Mouse (Mus musculus): ENCODE results near the gene Prkca.

Prkca gene

DNA sequence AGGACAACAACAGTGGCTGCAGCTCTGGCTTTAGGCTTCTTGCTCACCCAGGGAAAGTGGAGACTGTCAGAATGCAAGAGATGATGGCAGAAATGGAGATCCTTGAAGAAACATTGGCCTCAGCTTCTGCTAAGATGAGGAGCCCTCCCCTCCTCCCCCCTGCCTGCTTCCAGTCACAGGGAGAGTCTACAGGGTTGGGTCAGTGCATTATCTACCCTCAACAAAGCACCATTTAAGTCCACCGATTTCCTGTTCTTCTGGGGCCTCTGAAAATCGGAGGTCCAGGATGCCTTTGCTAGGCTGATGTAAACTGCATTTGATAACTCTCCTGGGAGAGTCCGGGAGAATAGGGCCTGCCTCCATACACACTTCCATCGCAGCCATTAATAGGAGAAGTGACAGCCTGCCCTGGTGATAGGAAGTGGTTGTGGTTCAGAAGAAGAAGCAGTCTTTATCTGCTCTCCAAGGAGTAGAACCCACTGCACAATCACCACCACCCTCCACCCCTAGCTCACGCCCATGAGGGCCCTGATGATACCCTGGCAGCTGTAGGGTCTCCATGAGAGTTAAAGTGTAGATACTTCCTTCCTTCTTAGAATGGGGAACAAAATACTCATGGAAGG, 108.5 kb downstream of the Prkca start:
- no peak for DNase-seq (ENCODE audit: low read depth, low spot score)

DNA sequence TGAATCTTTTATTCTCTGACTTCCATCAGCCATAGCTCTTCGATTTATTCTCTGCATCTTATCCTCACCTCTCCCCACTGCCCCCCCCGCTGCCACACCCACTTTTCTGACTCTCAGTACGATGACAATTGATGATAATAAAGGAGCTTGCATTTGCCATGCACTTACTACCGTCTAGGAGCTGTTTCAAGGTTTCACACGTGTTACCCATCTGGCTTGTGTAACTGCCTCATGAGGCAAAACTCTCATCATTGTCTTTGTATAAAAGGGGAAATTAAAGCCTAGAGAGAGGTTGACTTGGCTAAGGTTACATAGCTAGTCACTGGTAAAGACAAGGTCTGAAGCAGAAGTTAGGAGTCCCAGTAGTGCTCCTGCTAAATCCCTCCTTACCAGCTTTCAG, 110.7 kb downstream of the Prkca start:
- DNase-seq (ENCODE audit: low read depth, low spot score) = no peak

DNA sequence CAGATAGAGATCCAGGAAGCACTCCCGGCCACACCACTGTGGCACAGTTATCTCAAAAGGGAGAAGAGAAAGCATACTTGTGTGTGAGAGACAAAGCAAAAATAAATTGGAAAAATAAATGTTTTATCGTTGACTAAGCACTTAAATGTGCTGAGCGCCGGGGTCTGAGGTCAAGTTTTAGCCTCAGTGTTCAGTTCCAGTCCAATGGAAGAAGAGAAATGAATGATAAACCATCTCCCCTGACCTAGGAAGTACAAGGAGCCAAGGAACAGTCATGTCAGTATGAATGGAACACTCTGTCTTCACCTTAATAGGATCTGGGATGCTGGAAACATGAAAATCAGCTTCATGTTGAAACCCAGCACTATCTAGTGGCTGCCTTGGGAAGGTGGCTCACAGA, 113.6 kb downstream of the Prkca start:
- no peak for DNase-seq (ENCODE audit: low read depth, low spot score)

DNA sequence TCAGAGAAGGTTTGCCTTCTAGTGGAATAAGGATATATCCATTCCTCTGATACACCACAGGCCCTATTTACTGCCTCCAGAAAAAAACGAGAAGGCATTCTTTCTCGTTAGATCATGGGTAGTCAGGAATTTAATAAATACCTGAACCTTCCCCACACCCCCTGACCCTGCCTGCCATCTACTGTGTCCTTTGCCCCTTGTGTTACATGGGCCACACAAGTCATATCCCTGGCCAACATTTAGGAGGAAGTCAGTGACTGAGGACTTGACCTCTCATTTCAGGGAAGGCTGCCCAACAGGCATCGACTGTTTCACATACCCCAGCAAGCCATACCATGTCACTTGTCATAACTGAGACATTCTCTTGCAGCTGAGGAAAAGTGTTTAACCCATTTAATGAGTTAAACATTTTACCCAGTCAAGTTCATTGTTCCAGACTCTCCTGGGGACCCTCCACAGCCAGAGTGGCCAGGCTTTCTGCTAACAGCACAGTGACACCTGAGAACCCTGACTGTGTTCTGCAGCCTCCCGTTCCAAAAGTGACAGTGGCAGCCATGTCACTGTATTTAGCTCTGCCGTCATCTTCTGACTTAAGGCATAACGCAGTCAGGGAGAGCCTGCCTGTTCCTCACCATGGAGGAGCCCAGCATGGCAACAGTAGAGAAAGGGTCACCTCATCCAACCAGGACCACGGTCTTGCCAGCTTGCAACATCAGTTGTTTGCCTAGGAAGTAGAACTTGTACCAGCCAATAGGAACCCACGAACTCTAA, 114.4 kb downstream of the Prkca start:
- no peak for DNase-seq (ENCODE audit: low read depth, low spot score)

DNA sequence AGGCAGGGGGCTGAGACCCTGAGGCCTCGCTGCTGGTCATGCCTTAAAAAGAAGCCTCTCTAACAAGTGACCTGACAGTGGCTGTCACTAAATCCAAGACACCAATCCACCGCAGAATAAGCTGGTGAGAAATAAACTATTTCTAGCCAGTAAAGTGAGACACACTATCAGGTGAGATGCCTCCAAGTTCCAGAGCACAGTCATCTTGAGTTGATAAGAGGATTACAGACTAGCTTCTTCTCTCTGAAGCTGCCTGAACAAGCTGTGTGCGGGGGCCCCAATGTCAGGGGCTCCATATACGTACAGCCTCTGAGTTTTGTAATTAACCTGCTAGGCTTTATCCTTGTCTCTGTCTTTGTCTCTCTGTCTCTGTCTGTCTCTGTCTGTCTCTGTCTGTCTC, 115.2 kb downstream of the Prkca start:
- no peak for DNase-seq (ENCODE audit: low read depth, low spot score)

DNA sequence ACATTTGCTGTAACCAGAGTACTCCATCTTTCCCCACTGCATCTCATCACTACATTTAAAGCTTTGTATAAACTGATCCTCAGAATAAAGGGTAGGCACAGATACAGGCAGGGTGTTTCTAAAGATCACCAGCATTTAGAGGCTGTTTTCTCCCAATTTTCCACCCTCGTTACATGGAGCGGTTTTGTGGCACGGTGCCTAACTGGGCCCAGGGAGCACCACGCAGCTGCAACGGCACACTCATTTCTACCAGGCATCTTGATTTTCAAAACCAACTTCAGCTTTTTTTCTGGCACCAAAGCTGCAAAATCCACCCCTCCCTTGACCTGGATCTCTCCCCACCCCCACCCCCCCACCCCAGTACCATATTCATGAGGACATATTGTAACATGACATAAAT, 117.5 kb downstream of the Prkca start:
- no peak for DNase-seq (ENCODE audit: low read depth, low spot score)

DNA sequence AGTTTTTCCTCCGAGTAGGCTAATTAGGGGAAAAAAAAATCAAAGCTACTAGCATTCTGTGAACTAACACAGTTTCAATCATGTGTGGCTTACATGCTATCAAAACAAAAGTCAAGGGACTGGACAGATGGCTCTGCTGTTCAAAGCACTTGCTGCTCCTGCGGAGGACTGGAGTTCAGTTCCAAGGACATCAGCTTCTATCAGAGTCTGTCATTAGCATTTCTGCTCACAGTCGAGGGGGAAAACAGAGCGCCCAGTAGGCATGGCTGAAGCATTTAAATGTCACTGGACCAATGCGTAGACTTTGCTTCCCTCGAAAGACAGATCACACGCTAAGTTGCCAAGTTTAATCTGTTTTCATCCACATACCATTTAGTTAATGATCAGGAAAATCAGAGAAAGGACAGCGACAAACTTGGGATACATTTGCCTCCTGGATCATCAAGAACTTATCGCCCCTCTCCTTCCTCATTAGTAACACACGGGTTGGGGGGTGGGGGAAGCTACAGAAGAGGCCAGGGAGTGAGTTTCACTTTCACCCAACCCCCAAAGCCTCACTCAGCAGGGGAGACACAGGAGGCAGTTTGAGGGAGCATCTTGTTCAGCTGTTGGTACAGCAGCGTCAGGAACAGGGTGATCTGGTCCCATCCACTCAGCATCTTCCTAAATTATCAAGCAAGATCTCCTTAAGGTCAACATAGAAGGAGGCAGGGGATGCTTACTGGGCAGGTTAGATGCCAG, 119.3 kb downstream of the Prkca start:
- no peak for DNase-seq (ENCODE audit: low read depth, low spot score)

DNA sequence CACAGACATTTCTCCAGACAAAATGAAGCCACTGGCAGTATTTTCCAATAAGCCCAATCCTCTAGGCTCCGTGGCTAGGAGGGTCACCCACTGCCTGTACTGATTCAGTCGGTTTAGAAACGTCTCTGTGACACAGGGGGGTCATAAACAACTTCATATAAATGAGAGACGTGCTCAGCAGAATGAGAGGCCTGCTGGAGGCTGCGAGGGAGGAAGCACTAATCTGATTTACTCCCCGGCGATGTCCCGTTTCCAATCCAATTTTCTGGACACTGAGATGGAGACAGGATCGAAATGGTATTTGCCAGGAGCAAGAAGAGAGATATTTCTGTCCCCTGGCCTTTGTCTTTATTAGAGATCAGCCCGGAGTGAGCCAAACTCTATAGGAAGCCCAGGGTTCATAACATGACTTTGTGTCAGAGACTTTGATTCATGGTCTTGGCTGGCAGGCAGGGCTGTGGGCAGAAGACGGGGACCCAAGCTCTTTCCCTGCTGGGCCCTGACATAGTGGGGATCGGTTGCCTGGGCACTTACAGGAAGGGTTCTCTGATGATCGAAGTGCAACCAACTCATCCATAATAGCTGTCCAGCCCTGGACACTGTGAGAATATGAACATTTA, 120.0 kb downstream of the Prkca start:
- no peak for DNase-seq (ENCODE audit: low read depth, low spot score)

DNA sequence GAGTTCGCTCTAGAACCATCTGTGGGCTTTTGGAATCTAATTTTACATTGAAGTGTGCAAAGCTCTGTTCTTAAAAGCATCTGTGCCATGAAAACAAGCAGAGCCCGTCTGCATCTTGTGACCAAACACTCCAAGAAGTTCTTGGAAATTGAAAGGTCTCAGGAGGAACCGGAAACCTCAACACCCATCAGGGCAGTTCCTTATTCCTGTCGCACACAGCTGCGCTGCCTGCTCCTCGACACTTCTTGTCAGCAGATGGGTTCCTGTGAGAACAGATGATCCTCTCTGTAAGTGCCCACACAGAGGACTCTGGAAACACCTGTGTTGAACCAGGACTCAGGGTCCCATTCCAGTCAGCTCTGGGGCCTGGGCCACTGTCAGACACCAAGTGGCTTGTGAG, 120.6 kb downstream of the Prkca start:
- no peak for DNase-seq (ENCODE audit: low read depth, low spot score)

DNA sequence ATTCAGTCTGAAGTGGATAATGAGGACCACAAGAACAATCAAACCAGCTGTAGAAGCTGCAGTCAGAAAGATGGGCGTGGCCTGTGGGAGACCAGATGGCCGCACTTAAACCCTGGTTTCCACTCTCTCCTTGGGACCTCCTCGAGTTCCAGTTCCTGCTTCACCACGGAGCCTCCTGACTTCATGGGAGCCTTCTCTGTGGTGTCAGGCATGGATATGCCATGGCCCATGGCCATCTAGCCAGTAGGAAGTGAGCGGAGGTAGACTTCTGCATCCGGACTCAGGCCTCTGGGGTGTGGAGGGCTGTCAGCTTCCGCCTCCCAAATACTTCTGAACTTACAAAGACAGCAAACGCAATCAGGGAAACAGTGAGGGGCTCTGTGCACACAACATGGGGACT, 121.1 kb downstream of the Prkca start:
- no peak for DNase-seq (ENCODE audit: low read depth, low spot score)

DNA sequence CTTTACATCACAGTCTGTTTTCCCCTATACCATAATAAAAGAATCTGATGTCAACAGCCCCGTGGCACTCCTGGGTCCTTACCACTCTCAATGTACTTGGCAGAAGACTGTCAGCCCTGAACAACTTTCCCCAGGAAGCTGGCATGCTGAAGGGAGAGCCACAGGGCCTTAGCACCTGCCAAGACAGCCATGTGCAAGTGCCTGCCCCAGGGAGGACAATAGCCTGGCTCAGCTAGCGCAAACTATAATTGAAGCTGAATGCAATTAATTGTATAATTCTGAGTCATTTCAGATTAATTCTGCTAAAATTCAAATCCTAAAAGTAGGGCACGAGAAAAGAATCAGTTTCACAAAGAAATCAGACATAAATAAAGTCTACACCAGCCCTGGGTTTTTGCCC, 121.7 kb downstream of the Prkca start:
- DNase-seq (ENCODE audit: low read depth, low spot score) = no peak

DNA sequence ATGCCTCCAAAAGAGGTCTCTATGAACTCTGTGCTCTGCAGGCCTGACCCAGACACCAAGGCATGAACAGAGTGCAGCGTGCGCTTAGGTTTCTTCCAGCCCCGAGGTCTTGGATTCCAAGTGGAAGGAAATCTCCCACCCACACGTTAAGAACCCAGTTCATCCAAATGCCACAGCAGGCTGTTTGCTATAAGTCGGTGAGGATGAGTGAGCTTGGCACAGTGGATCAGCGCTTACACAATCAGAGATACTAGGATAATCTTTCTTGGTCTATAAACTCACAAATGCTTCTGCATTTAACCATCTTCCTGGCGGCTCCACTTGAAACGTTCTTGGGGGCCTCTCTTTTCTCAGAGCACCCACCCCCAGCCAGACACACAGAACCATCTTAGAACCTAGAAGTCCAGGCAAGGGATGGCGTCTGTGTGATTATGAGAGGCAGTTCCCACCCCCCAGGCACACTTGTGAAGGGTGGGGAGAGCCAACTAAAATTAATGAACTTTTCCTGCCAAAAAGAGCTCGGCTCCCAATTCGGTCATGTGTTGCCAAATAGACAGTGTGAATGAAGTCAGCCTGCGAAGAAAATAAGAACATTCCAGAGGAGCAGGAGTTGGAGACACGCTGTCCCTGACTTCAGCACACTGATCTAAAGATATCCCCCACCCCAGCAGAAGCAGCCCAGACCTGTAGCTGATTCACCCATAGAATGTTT, 122.4 kb downstream of the Prkca start:
- DNase-seq (ENCODE audit: low read depth, low spot score) = no peak

DNA sequence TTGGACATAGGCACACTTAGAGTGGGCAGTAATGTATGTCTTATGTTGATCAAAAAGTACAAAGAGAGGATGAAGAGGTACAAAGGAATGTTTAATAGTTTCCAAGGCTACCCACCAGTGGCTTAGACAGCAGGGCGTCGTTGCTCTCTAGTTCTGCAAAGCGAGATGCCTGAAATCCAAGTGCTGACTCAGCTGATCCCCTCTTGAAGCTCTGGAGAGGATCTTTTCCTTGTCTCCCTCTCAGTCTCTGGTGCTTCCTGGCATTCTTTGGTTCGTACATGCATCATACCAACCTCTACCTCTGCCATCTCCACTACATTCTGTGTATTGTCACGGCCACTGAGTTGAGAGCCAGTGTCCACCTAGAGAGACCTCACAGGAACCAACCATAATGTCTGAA, 123.1 kb downstream of the Prkca start:
- no peak for DNase-seq (ENCODE audit: low read depth, low spot score)

DNA sequence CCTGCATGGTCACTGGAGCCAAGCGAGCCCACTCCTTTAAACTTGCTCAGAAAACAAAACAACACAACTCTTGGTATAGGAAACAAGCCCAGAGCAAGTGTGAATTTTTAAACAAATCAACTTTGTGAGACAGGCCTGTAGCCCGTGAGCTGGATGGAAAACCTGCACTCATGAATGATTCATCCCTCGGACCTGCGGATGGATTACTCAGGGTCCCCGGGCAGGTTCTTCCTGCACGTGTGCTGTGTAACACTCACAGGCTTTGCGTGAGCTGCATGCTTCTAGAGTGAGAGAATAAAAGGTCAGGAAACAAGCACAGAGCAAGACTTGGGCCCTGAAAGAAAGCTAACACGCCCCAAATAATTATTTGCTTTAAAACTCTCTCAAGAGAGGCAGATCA, 126.7 kb downstream of the Prkca start:
- DNase-seq (ENCODE audit: low read depth, low spot score) = no peak

DNA sequence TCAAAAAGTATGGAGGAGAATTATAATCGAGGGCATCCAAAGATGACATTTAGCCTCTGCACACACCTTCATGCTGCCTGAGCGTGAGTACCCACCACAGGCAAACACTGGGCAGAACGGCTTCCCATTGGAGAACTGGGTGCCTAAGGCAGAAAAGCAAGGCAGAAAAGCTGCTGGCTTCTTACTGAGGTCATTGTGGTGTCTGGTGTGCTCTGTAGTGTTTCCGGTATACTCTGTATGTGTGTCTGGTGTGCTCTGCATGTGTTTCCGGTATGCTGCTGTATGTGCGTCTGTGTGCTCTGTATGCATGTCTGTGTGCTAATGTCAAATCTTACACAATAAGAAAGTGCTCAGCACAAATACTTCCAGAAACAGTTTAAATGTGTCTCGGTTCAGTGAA, 127.7 kb downstream of the Prkca start:
- DNase-seq (ENCODE audit: low read depth, low spot score) = no peak

DNA sequence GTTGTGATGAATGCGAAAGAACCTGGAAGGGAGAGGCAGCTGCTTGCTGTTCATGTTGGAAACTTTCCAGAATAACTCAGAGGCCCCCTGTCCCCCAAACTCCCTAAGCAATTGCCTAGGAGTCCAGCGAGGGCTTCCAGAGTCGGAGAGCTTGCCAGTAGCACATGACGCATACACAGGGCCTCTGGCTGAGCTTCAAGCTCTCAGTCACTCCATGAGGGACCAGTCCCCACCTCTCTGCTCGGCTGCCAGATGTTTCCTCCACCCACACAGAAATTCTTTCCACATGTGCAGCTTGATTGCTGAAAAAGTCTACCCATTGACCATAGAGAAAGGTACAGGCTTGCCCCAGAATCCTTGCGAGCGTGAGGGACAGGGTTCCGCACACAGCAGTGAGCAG, 128.3 kb downstream of the Prkca start:
- no peak for DNase-seq (ENCODE audit: low read depth, low spot score)

DNA sequence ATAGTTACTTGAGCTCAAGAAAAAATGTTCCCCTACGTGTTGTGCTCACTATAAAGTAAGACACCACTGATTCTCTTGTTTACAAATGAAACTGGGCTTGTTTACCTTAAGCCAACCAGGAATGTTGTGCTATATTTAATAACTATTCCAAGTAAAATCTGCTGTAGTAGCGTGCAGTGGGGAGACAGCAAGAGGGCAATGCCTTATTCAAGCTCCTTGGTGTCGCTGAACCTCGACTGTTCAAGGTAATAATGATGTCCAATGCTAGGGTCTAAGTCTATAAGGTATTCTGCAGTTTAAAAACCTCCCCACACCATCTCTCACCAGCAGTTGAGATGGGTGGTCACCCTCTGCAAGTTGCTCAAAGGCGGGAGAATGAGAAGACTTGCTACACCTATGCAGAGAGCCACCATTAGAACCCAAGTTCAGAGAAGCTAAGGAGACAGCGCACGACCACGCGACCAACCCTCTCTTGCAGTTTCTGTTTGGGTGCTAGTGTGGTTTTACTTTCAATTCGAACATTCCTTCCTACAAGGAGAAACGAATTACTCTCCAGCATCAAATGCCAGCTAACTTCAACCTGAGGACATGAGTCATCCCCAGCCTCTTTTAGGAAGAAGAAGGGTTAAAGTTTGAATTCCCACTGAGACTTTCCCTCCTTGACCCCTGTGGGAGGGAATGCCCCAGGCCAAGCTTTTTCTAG, 129.1 kb downstream of the Prkca start:
- no peak for DNase-seq (ENCODE audit: low read depth, low spot score)

DNA sequence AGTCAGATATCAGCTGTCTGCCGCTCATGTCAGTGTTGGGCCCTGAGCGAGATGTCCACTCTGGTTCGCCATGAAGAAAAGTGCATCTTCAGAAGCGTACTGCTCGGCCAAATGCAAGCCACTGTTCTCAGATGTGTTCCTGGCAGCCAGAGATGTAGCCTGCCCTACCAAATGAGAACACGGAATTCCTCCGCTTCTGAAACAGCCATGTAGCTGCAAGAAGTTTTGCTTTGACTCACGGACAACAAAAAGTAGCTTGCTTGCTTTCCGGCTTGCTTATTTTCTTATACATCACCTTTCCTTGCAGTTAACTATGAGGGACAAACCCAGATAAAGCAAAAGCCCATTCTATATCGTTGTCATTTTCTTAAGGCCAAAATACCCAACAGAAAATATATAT, 129.9 kb downstream of the Prkca start:
- DNase-seq (ENCODE audit: low read depth, low spot score) = no peak

DNA sequence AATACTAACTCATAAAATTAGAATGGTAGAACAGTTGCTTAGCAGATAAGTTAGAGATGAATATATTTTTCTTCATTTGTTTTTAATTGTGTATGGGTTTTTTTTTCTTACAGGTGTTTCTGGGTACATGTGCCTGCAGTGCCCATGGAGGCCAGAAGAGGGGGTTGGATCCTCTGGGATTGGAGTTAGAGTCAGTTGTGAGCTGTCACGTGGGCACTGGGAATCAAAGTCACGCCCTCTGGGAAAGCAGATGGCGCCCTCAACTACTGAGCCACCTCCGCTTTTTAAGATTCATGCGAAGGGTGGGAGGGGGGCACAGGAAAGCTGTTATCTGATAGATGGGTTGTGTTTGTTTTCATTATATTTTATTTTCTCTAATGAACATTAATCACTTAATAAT, 131.1 kb downstream of the Prkca start:
- DNase-seq (ENCODE audit: low read depth, low spot score) = no peak

DNA sequence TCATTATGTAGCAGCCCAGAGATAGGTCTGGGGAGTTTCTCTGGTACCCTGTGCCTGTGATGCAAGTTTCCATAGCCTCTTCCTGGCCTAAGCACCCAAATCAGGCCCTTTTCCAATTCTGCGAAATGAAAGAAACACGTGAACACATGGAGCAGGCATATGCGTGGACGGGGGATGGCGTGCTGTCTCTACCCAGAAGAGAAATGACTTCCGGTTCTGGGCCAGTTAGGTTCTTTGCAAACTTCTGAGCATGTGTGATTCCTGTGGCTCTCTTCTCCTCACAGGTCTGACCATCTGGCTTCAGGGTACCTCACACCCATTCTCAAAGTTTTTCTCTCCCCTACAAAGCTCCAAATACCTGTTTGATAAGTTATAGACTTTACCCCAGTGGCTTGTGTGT, 131.7 kb downstream of the Prkca start:
- no peak for DNase-seq (ENCODE audit: low read depth, low spot score)

DNA sequence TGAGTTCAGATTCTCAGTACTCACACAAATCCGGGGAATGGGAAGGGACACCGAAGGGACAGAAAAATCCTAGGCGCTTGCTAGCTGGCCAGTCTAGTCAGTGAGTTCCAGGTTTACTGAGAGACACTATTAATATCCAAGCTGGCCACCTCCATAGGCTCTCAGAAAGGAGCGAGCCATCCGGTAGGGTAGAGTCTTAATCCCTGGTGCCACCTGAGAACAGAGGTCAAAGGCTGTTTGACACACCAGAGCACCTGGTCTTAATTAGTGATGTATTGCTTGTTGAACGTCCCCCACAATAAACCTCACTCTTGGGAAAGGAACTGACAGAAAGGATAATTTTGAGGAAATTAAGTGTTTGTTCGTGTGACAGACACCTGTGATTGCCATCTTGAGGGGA, 133.0 kb downstream of the Prkca start:
- no peak for DNase-seq (ENCODE audit: low read depth, low spot score)

Data from retina, adult 2 months (tissue).